Mouse (Mus musculus) bone marrow macrophage, adult 2 months (primary cell): ENCODE measurements at regions not wholly inside any gene's neighbourhood (a gene's known extent, or its start where the extent isn't known, plus 50 kb on each side); places are given as distances from the start of the nearest gene placed in this dataset.

Source experiments
- H3K27ac ChIP-seq: 2 replicates; pipeline ENCODE4 v1.5.1; 2012; ENCODE audit warnings: low read depth, low read length; ENCODE audit not compliant: insufficient read depth
- H3K4me1 ChIP-seq: 2 replicates; pipeline ENCODE4 v1.6.1; 2012; ENCODE audit warnings: low read length; ENCODE audit not compliant: control insufficient read depth, insufficient read depth
- H3K4me3 ChIP-seq: 2 replicates; pipeline ENCODE4 v1.5.1; 2012; ENCODE audit warnings: mild to moderate bottlenecking, low read length, moderate library complexity; ENCODE audit not compliant: insufficient read depth
- CTCF ChIP-seq: IDR thresholded peaks from 2 replicates; pipeline ENCODE4 v1.5.1; 2012; ENCODE audit warnings: low read depth, mild to moderate bottlenecking, low read length, moderate library complexity
- POLR2A ChIP-seq: IDR thresholded peaks from 2 replicates; pipeline ENCODE4 v1.6.1; 2012; ENCODE audit warnings: mild to moderate bottlenecking, low read depth, low read length, borderline replicate concordance

DNA sequence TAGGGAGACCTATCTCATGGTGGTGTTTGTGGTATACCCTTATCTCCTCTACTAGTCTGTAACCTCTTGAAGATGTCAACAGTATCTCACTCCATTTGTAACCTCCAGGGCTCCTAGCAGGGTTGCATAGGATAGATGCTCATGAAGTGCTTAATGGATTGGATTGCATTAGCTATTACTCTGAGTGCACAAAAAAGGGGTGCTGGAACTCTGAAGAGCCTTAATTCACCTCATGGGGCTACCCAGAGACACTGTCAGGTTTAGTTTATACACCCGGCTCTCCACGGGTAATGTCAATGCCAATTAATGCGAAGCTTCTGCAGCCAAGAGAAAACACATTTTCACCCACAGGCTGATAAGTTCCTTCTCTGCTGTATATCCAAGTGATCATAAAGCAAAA lies 364.3 kb upstream of the Tmpo start:
- Histone ChIP-seq H3K4me1 (no peaks in the 10 kb centered on the region), H3K27ac (no peak overlapping the region), H3K4me3 (no peak overlapping the region)
- TF ChIP-seq POLR2A (no peak), CTCF (no peak)

DNA sequence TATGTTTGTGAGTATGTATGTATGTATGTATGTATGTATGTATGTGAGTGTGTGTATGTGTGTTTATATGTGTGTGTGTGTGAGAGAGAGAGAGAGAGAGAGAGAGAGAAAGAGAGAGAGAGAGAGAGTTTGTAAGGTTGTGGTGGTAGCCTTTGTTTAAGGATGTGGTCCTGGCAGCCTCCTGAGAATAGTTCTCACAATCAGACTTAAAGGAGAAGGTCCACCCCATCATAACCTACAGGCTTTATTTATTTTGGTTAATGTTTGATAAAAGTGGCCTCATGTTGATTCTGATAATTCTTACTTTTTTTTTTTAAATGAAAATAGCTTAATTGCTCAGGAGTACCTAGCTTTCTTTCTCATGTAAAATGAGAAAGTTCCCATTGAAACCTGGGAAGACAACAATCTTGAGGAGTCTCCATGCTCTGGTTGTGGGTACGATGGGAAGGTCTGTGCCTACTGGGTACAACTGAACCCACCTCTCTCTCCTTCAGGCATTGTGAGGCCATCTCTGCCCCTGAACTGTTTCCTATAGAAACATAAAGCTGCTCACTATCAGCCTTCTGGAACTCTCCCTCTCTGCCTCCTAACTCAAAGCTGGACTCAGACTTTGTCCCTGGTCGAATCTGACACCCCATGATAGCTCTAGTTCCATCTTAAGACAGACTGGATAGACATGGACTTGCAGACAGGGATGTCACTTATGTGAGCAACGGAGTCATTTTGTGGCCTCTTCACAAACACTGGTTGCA lies 362.2 kb upstream of the Tmpo start:
- Histone ChIP-seq H3K4me3 (no peak overlapping the region), H3K4me1 (no peaks in the 10 kb centered on the region), H3K27ac (no peak overlapping the region)
- TF ChIP-seq CTCF = no peak
- no peak for TF ChIP-seq POLR2A

DNA sequence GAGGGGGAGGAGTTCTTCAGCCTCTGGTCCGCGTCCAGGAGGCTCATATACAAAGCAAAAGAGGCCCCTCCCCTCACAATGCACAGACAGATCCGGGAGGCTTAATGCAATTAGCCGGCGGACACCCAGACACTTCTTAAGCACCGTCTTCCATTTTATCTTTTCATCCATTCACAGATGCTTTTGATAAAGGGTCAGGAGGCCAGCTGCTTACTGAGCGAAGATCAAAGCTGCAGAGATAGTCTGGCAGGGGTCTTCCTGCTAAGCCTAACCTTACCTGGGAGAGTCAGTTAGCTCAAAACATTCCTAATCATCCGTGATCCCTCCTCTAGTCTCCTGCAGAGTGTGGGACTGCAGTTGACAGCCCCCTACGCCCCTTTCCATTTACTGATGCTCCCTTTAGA lies 361.1 kb upstream of the Tmpo start:
- H3K4me1 ChIP-seq = no peaks in the 10 kb centered on the region
- TF ChIP-seq POLR2A (no peak), CTCF (no peak)
- H3K4me3 ChIP-seq = no peak overlapping the region
- no peak overlapping the region for H3K27ac ChIP-seq

GRCm38 (mm10) chr10:91537241-91537640 lies 356.1 kb upstream of the Tmpo start:
- H3K4me1 ChIP-seq = no peaks in the 10 kb centered on the region
- TF ChIP-seq CTCF (no peak), POLR2A (no peak)

DNA sequence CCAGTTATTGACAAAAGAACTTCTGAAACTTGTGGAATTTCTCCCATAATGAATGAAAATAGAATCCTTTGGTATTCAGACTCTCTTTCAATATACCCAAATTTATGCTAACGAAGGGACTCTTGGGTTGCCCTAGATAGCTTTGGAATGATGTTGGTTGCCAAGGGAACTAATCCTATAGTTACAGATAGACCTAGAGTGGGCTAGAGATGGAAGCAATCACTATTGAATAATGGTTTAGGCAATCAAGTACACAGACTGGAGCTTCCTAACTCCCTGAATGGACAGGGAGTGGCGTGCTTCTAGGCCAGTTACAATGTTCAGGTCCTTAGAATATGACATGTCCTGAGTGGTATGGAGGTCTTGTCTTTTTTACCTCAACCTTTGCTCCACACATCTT lies 354.3 kb upstream of the Tmpo start:
- H3K4me1 ChIP-seq = no peaks in the 10 kb centered on the region
- H3K4me3 ChIP-seq = no peak overlapping the region
- no peak overlapping the region for H3K27ac ChIP-seq
- TF ChIP-seq POLR2A (no peak), CTCF (no peak)

More at GRCm38 (mm10) chr10:91537241-91537640, 356.1 kb upstream of the Tmpo start:
- Histone ChIP-seq H3K27ac (no peak overlapping the region), H3K4me3 (no peak overlapping the region)

DNA sequence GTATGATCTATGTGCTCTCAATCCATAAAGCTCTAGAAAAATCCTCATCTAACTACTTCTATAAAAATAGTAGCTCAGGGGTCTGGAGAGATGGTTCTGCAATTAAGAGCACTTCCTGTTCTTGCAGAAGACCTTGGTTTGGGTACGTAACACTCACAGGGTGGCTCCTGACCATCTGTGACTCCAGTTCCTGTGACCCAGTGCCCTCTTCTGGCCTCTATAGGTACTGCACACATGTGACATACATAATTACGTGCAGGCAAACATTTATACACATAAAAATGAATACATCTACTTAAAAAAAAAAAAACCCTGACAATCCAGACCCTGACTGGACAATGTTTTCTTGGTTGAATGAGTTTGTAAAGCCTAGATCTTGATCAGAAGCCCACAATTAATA lies 347.2 kb upstream of the Tmpo start:
- TF ChIP-seq CTCF (no peak), POLR2A (no peak)
- H3K4me3 ChIP-seq = no peak overlapping the region
- H3K27ac ChIP-seq = no peak overlapping the region
- no peaks in the 10 kb centered on the region for H3K4me1 ChIP-seq

- H3K4me1 ChIP-seq = no peaks in the 10 kb centered on the region
- TF ChIP-seq POLR2A (no peak), CTCF (no peak)
Measured at GRCm38 (mm10) chr10:91521168-91521567, 340.1 kb upstream of the Tmpo start.

DNA sequence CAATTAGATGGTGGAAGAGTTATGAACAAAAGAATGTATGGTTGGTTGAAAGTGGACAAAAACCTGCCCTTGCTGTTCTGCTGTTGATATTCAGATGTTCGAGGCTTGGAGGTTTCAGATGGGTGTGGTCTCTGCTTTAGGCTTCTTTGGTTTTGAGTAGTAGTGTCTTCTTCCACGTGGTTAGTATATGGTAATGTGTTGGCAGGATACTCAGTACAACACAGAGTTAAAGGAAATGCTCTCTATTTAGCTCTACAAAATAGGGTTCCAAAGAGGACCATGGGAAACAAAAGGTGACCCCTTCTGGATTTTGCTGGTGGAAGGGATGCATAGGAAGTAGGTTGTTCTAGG lies 333.9 kb upstream of the Tmpo start:
- no peaks in the 10 kb centered on the region for H3K4me1 ChIP-seq

More at GRCm38 (mm10) chr10:91521168-91521567, 340.1 kb upstream of the Tmpo start:
- Histone ChIP-seq H3K4me3 (no peak overlapping the region), H3K27ac (no peak overlapping the region)

DNA sequence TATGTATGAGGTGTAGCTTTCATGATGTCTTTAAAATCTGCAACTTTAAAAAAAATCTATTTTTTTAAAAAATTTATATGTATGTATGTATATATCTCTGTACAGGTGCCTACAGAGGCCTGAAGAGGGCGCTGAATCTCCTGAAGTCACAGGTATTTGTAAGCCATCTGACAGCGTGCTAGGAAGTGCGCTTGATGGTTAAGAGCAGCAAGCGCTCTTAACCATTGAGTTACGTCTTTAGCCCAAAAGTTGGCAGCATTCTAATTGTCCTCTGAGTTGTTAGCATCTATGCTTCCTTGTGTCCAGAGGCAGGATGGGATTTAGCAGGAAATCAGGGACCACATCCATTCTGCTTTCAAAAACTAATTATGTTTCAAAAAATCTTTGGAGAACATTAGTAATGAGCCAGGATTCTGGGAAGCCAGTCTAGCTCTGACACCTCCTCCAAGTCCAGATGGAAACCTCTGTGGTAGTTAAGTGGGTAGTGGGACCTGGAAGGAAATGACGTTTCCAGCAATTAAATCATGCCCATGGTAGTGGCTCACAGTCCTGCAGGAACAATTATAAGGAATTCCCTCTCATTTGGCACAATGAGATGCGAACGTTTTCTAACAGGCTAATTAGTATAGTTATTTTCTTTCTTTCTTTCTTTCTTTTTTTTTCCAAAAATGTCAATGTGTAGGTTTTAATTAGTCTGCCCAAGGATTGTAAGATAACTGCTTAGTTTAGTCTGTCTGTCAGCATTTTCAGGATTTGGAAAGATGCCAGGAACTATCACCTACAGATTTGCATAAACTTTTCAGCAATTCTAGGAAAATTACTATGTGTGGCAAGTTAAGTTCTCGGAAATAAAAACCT lies 333.3 kb upstream of the Tmpo start:
- Histone ChIP-seq H3K4me1 (no peaks in the 10 kb centered on the region), H3K27ac (no peak overlapping the region), H3K4me3 (no peak overlapping the region)
- TF ChIP-seq CTCF (no peak), POLR2A (no peak)

More for the DNA sequence above, 333.9 kb upstream of the Tmpo start:
- Histone ChIP-seq H3K4me3 (no peak overlapping the region), H3K27ac (no peak overlapping the region)
- no peak for TF ChIP-seq CTCF
- no peak for TF ChIP-seq POLR2A

GRCm38 (mm10) chr10:91507038-91507437 lies 325.9 kb upstream of the Tmpo start:
- Histone ChIP-seq H3K4me1 (no peaks in the 10 kb centered on the region), H3K4me3 (no peak overlapping the region)
- TF ChIP-seq CTCF = no peak
- TF ChIP-seq POLR2A = no peak

GRCm38 (mm10) chr10:91504891-91505290 lies 323.8 kb upstream of the Tmpo start:
- TF ChIP-seq POLR2A (no peak), CTCF (no peak)
- Histone ChIP-seq H3K4me3 (no peak overlapping the region), H3K27ac (no peak overlapping the region), H3K4me1 (no peaks in the 10 kb centered on the region)

More at GRCm38 (mm10) chr10:91507038-91507437, 325.9 kb upstream of the Tmpo start:
- H3K27ac ChIP-seq = no peak overlapping the region
